Mouse (Mus musculus): ENCODE data around the gene Itga9. TPM values are rescaled to one million over a fixed set of nuclear protein-coding genes. Genes with fewer than 3 reads are reported as not detected.

Gene Itga9
- polyA plus RNA-seq, 1 experiment from 2014 or later, result 2.6 TPM

DNA sequence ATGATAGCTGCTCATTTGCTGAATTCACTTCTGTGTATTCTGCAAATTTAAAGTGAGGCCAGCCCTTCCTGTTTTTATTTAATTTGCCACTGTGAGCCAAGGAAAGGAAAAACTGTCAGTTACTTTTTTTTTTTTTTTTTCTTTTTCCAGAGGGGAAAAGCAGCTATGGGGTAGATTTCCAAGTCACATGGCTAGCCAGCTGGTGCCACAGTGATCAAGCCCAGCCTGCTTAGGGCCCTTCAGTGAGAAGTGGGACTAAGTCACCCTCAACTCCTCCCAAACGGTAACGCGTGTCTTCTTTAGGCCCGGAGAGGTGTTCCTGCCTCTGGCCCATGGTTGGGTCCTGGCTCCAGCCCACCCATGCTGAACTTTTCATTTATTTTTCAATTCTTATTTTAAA lies 156.7 kb downstream of the Itga9 start:
- Histone ChIP-seq H3K4me2 (no peak overlapping the region), H3K27ac (replicated peaks) (no peak overlapping the region), H3K4me1 (peaks cover 22% of the 10 kb centered on the region), H3K9ac (replicated peaks) (no peak overlapping the region), H3K36me3 (no peaks in the 10 kb centered on the region), H3K4me3 (replicated peaks) (no peak overlapping the region), H3K9me3 (replicated peaks) (no peaks in the 10 kb centered on the region), H3K27me3 (replicated peaks) (no peaks in the 10 kb centered on the region)
- 81% methylated on average over 4 of the region's 4 CpGs for WGBS
- no peak for ATAC-seq (ENCODE audit: low FRiP score)

- peaks cover 22% of the 10 kb centered on the region for H3K4me1 ChIP-seq
These were observed 157.2 kb downstream of the Itga9 start for GRCm38 (mm10) chr9:118763646-118764045.

GRCm38 (mm10) chr9:118765059-118765458 lies 158.6 kb downstream of the Itga9 start:
- no peaks in the 10 kb centered on the region for H3K27me3 ChIP-seq (replicated peaks)
- H3K4me3 ChIP-seq (replicated peaks), result no peak overlapping the region
- peaks cover 22% of the 10 kb centered on the region for H3K4me1 ChIP-seq
- H3K9me3 ChIP-seq (replicated peaks), result no peaks in the 10 kb centered on the region
- H3K27ac ChIP-seq (replicated peaks), result no peak overlapping the region
- no peak overlapping the region for H3K9ac ChIP-seq (replicated peaks)
- no peaks in the 10 kb centered on the region for H3K36me3 ChIP-seq
- ATAC-seq (ENCODE audit: low FRiP score), result no peak
- no peak overlapping the region for H3K4me2 ChIP-seq

More at GRCm38 (mm10) chr9:118763646-118764045, 157.2 kb downstream of the Itga9 start:
- H3K27ac ChIP-seq (replicated peaks), result no peak overlapping the region
- H3K9ac ChIP-seq (replicated peaks), result no peak overlapping the region
- no peak overlapping the region for H3K4me2 ChIP-seq
- 81% methylated on average over 3 of the region's 3 CpGs for WGBS
- H3K4me3 ChIP-seq (replicated peaks), result no peak overlapping the region
- no peaks in the 10 kb centered on the region for H3K9me3 ChIP-seq (replicated peaks)
- no peaks in the 10 kb centered on the region for H3K36me3 ChIP-seq
- no peaks in the 10 kb centered on the region for H3K27me3 ChIP-seq (replicated peaks)
- no peak for ATAC-seq (ENCODE audit: low FRiP score)

- 50% methylated on average over 7 of the region's 7 CpGs for WGBS
- H3K9me3 ChIP-seq (replicated peaks), result no peaks in the 10 kb centered on the region
- ATAC-seq (ENCODE audit: low FRiP score), result no peak
These were observed 160.5 kb downstream of the Itga9 start for GRCm38 (mm10) chr9:118767008-118767407.

GRCm38 (mm10) chr9:118768596-118768995 lies 162.1 kb downstream of the Itga9 start:
- Histone ChIP-seq H3K9ac (replicated peaks) (no peak overlapping the region), H3K4me1 (peaks cover 7% of the 10 kb centered on the region; the same call in 1 of the 2 replicates), H3K4me2 (no peak overlapping the region), H3K36me3 (no peaks in the 10 kb centered on the region), H3K27ac (replicated peaks) (no peak overlapping the region), H3K9me3 (replicated peaks) (no peaks in the 10 kb centered on the region), H3K27me3 (replicated peaks) (no peaks in the 10 kb centered on the region), H3K4me3 (replicated peaks) (no peak overlapping the region)
- WGBS, result 48% methylated on average over 4 of the region's 4 CpGs
- no peak for ATAC-seq (ENCODE audit: low FRiP score)

More at GRCm38 (mm10) chr9:118767008-118767407, 160.5 kb downstream of the Itga9 start:
- no peak overlapping the region for H3K9ac ChIP-seq (replicated peaks)
- no peak overlapping the region for H3K4me3 ChIP-seq (replicated peaks)
- H3K4me2 ChIP-seq, result no peak overlapping the region
- H3K27me3 ChIP-seq (replicated peaks), result no peaks in the 10 kb centered on the region
- H3K27ac ChIP-seq (replicated peaks), result no peak overlapping the region
- peaks cover 21% of the 10 kb centered on the region for H3K4me1 ChIP-seq
- H3K36me3 ChIP-seq, result no peaks in the 10 kb centered on the region

- WGBS, result 86% methylated on average over 4 of the region's 4 CpGs
- no peak overlapping the region for H3K9ac ChIP-seq (replicated peaks)
- H3K27ac ChIP-seq (replicated peaks), result no peak overlapping the region
- ATAC-seq (ENCODE audit: low FRiP score), result no peak
- H3K9me3 ChIP-seq (replicated peaks), result no peaks in the 10 kb centered on the region
- no peak overlapping the region for H3K4me3 ChIP-seq (replicated peaks)
- H3K4me1 ChIP-seq, result 0 out of 2 replicates have a peak, but pooled peaks cover 5% of the 10 kb centered on the region
- H3K36me3 ChIP-seq, result no peaks in the 10 kb centered on the region
- H3K27me3 ChIP-seq (replicated peaks), result no peaks in the 10 kb centered on the region
- no peak overlapping the region for H3K4me2 ChIP-seq
These were observed 163.9 kb downstream of the Itga9 start for GRCm38 (mm10) chr9:118770366-118770765.

DNA sequence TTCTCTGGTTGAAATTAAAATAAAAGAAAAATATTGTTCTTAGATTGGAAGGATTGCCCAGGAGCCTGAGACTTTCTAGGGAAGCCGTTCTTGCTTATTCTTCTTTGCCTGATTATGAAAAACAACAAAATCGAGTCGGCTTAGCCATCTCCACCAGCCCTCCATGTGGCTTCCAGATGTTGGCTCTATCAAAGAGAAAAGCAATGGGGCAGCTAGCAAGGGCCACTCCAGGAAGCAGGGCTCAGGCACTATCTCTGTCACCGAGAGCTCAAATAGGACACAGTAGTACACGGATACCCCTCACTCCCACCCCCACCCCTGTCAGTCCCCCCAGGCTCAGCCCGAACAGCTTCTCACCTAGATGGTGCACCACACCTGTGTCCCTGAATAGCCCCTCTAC lies 168.2 kb downstream of the Itga9 start:
- H3K4me2 ChIP-seq, result no peak overlapping the region
- no peaks in the 10 kb centered on the region for H3K9me3 ChIP-seq (replicated peaks)
- H3K27ac ChIP-seq (replicated peaks), result no peak overlapping the region
- no peak overlapping the region for H3K4me3 ChIP-seq (replicated peaks)
- no peaks in the 10 kb centered on the region for H3K27me3 ChIP-seq (replicated peaks)
- no peak overlapping the region for H3K9ac ChIP-seq (replicated peaks)
- WGBS, result 89% methylated on average over 6 of the region's 6 CpGs
- peaks cover 18% of the 10 kb centered on the region; the same call in 1 of the 2 replicates for H3K4me1 ChIP-seq
- no peak for ATAC-seq (ENCODE audit: low FRiP score)
- no peaks in the 10 kb centered on the region for H3K36me3 ChIP-seq

- H3K27me3 ChIP-seq (replicated peaks), result no peaks in the 10 kb centered on the region
- H3K4me2 ChIP-seq, result no peak overlapping the region
- H3K4me1 ChIP-seq, result peaks cover 18% of the 10 kb centered on the region; the same call in 1 of the 2 replicates
- no peaks in the 10 kb centered on the region for H3K36me3 ChIP-seq
- peak overlapping the region; percentile 41; the same call in 1 of the 2 replicates for H3K27ac ChIP-seq (replicated peaks)
- no peak overlapping the region for H3K9ac ChIP-seq (replicated peaks)
- 82% methylated on average over 2 of the region's 2 CpGs for WGBS
- peak; percentile 61; the same call in 1 of the 2 replicates for ATAC-seq (ENCODE audit: low FRiP score)
- H3K9me3 ChIP-seq (replicated peaks), result no peaks in the 10 kb centered on the region
- H3K4me3 ChIP-seq (replicated peaks), result no peak overlapping the region
These were observed 170.5 kb downstream of the Itga9 start for GRCm38 (mm10) chr9:118776880-118777438.

GRCm38 (mm10) chr9:118778596-118778995 lies 172.1 kb downstream of the Itga9 start:
- H3K4me2 ChIP-seq, result no peak overlapping the region
- WGBS, result 70% methylated on average over 2 of the region's 2 CpGs
- peaks cover 18% of the 10 kb centered on the region; the same call in 1 of the 2 replicates for H3K4me1 ChIP-seq
- no peaks in the 10 kb centered on the region for H3K9me3 ChIP-seq (replicated peaks)
- H3K4me3 ChIP-seq (replicated peaks), result no peak overlapping the region
- H3K36me3 ChIP-seq, result no peaks in the 10 kb centered on the region
- no peaks in the 10 kb centered on the region for H3K27me3 ChIP-seq (replicated peaks)
- no peak overlapping the region for H3K9ac ChIP-seq (replicated peaks)
- no peak overlapping the region for H3K27ac ChIP-seq (replicated peaks)
- no peak for ATAC-seq (ENCODE audit: low FRiP score)

DNA sequence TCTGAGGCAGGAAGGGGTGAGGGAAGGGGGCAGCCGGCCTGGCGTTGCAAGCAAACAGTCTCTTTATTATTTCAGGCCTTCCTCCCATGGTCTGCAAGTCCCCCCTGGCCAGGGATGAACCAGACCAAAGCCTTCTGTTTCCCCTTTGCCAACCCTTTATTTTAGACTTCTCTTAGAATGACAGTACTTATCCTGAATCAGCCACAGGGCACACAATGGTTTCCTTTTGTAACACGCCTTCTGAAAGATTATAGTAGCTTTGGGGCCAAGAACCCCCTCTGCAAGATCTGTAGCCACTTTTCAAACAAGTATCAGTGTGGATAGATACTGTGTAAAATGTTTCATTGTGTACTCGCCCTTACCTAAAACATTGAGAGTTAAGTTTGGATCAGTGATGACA lies 178.1 kb downstream of the Itga9 start:
- no peak for ATAC-seq (ENCODE audit: low FRiP score)
- no peak overlapping the region for H3K4me2 ChIP-seq
- no peaks in the 10 kb centered on the region for H3K9me3 ChIP-seq (replicated peaks)
- no peak overlapping the region for H3K27ac ChIP-seq (replicated peaks)
- 62% methylated on average over 4 of the region's 4 CpGs for WGBS
- peaks cover 11% of the 10 kb centered on the region for H3K4me1 ChIP-seq
- H3K27me3 ChIP-seq (replicated peaks), result no peaks in the 10 kb centered on the region
- no peak overlapping the region for H3K4me3 ChIP-seq (replicated peaks)
- H3K9ac ChIP-seq (replicated peaks), result no peak overlapping the region
- H3K36me3 ChIP-seq, result no peaks in the 10 kb centered on the region

DNA sequence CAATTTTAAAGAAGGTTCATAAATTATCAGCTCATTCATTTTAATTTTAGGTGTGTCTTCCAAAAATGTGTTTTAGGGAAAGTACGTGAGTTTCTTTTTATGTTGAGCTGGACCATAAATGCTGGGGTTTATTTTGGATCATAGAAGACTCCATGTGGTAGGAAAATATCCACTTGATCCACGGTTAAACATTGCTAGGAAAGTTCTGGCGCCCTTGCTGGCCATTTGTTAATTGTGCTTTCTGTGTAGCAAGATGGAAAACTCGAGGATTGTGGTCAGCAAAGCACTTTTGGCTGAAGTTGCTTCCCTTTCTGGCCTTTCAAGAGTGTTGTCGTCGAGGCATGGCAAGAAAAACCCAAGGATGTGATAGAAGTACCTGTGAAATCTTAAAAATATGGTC lies 179.3 kb downstream of the Itga9 start:
- Histone ChIP-seq H3K36me3 (no peaks in the 10 kb centered on the region), H3K4me2 (no peak overlapping the region), H3K9ac (replicated peaks) (no peak overlapping the region), H3K9me3 (replicated peaks) (no peaks in the 10 kb centered on the region), H3K27me3 (replicated peaks) (no peaks in the 10 kb centered on the region), H3K4me3 (replicated peaks) (no peak overlapping the region), H3K27ac (replicated peaks) (no peak overlapping the region), H3K4me1 (peaks cover 13% of the 10 kb centered on the region)
- WGBS, result 78% methylated on average over 6 of the region's 6 CpGs
- no peak for ATAC-seq (ENCODE audit: low FRiP score)

DNA sequence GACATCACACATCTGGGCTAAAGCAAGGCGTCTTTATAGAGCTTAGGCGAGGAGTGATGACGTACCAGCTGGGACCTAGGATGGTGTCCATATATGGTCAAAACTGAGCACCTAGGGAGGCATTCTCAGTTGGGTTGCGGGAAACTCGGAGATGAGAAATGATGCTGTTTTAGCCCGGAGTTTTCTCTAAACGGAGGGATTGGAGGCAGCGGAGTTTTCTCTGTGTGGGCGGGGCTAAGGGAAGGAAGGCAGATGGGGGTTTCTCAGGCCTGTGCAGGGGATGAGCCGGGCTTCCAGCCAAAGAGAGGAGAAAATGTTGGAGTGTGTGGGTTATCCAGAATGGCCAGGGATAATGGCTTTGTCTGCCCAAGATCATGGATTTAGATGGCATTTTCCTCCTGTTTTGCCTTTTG lies 182.4 kb downstream of the Itga9 start:
- no peaks in the 10 kb centered on the region for H3K27me3 ChIP-seq (replicated peaks)
- no peak overlapping the region for H3K9ac ChIP-seq (replicated peaks)
- peaks cover 25% of the 10 kb centered on the region for H3K4me1 ChIP-seq
- WGBS, result 64% methylated on average over 10 of the region's 10 CpGs
- H3K27ac ChIP-seq (replicated peaks), result no peak overlapping the region
- no peak overlapping the region for H3K4me2 ChIP-seq
- no peaks in the 10 kb centered on the region for H3K9me3 ChIP-seq (replicated peaks)
- H3K4me3 ChIP-seq (replicated peaks), result no peak overlapping the region
- H3K36me3 ChIP-seq, result no peaks in the 10 kb centered on the region
- ATAC-seq (ENCODE audit: low FRiP score), result no peak
